Mouse (Mus musculus) G1E (cell line): ENCODE measurements around the gene Tbc1d12.

Source experiments
- CTCF ChIP-seq: IDR thresholded peaks from 2 replicates; pipeline ENCODE4 v1.5.1; 2012; ENCODE audit warnings: low read depth, low read length, inconsistent platforms, mixed read lengths
- GATA1 ChIP-seq: IDR thresholded peaks from 2 replicates; pipeline ENCODE4 v1.6.1; 2012; ENCODE audit warnings: borderline replicate concordance, low read length, inconsistent platforms, mixed read lengths
- GATA2 ChIP-seq: IDR thresholded peaks from 2 replicates; pipeline ENCODE4 v1.6.1; 2012; ENCODE audit warnings: low read depth, low read length, inconsistent platforms, borderline replicate concordance
- TAL1 ChIP-seq: conservative IDR thresholded peaks from 2 replicates; pipeline ENCODE4 v1.6.1; 2012; ENCODE audit warnings: low read depth, low read length, inconsistent platforms, mixed read lengths

DNA sequence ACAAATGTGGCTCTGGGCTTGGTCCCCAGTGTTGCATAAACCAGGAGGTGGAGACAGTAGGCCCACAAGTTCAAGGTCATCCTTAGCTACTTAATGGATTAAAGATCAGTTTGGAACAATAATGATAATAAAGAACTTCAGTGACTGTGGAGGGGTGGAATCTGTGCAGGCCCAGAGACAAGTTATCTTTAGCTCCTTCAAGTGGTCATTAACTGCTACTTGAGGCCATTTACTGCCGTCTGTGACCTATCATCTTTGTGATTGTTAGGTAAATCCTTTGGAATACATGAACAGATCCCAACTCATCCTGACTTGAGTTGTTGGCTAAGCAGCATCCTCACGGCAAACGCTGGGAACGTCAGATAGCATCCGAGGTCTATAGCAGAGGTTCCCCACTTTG lies 66.1 kb downstream of the Tbc1d12 start:
- TF ChIP-seq CTCF, result no peak
- no peak for TF ChIP-seq GATA2
- no peak for TF ChIP-seq TAL1
- no peak for TF ChIP-seq GATA1
